Mouse (Mus musculus) testis, adult 2 months (tissue): ENCODE measurements around the gene Hivep2. TPM values are rescaled to one million over a fixed set of nuclear protein-coding genes. Genes with fewer than 3 reads are reported as not detected.

Experiments
- H3K27ac ChIP-seq: fragments of 200-500 bp; 2 replicates; pipeline ENCODE4 v1.5.1; 2012; ENCODE audit warnings: low read depth, low read length; ENCODE audit not compliant: control insufficient read depth, insufficient read depth
- H3K27me3 ChIP-seq: fragments of 200-500 bp; 2 replicates; pipeline ENCODE4 v1.6.1; 2012; ENCODE audit warnings: mild to moderate bottlenecking, low read length, moderate library complexity; ENCODE audit not compliant: control insufficient read depth, insufficient read depth
- H3K36me3 ChIP-seq: fragments of 200-500 bp; 2 replicates; pipeline ENCODE4 v1.6.1; 2012; ENCODE audit warnings: mild to moderate bottlenecking, low read length; ENCODE audit not compliant: control insufficient read depth, insufficient read depth
- H3K4me1 ChIP-seq: fragments of 200-500 bp; 2 replicates; pipeline ENCODE4 v1.6.1; 2012; ENCODE audit warnings: low read length; ENCODE audit not compliant: control insufficient read depth, insufficient read depth
- H3K4me3 ChIP-seq: fragments of 200-500 bp; 2 replicates; pipeline ENCODE4 v1.5.1; 2012; ENCODE audit warnings: low read depth, mild to moderate bottlenecking, low read length, moderate library complexity, mixed read lengths; ENCODE audit not compliant: control insufficient read depth
- CTCF ChIP-seq: fragments of 200-500 bp; IDR thresholded peaks from 2 replicates; pipeline ENCODE4 v1.5.1; 2012; ENCODE audit warnings: low read depth, mild to moderate bottlenecking, inconsistent platforms, low read length, moderate library complexity; ENCODE audit not compliant: control insufficient read depth, insufficient read depth, insufficient replicate concordance
- POLR2A ChIP-seq: fragments of 200-500 bp; IDR thresholded peaks from 2 replicates; pipeline ENCODE4 v1.6.1; 2012; ENCODE audit warnings: low read depth, mild to moderate bottlenecking, inconsistent platforms, low read length, moderate library complexity; ENCODE audit not compliant: control insufficient read depth
- polyA plus RNA-seq: library from polyadenylated mRNA; depleted of rRNA; stranded (reverse); fragments of >200 nt; gene quantifications from 2 replicates; pipeline ENCODE4 v1.2.3, GENCODE M21; 2012

Gene Hivep2
- polyA plus RNA-seq, 1 experiment = 0.88 TPM

- Histone ChIP-seq H3K27ac (no peak overlapping the region), H3K4me3 (no peak overlapping the region), H3K36me3 (no peaks in the 10 kb centered on the region), H3K4me1 (no peaks in the 10 kb centered on the region; the same call in 1 of the 2 replicates), H3K27me3 (no peaks in the 10 kb centered on the region)
- TF ChIP-seq CTCF (no peak), POLR2A (no peak)
Measured at GRCm38 (mm10) chr10:13974472-13974871, 8.6 kb downstream of the Hivep2 start.

GRCm38 (mm10) chr10:13975861-13976260 lies 10.0 kb downstream of the Hivep2 start:
- TF ChIP-seq POLR2A = no peak
- no peak for TF ChIP-seq CTCF
- no peaks in the 10 kb centered on the region for H3K27me3 ChIP-seq
- no peak overlapping the region for H3K4me3 ChIP-seq
- no peaks in the 10 kb centered on the region for H3K36me3 ChIP-seq
- no peaks in the 10 kb centered on the region; the same call in 1 of the 2 replicates for H3K4me1 ChIP-seq
- H3K27ac ChIP-seq = no peak overlapping the region

GRCm38 (mm10) chr10:13976267-13976666 lies 10.4 kb downstream of the Hivep2 start:
- TF ChIP-seq CTCF (no peak), POLR2A (no peak)
- H3K4me3 ChIP-seq = no peak overlapping the region
- no peak overlapping the region for H3K27ac ChIP-seq
- H3K27me3 ChIP-seq = no peaks in the 10 kb centered on the region
- no peaks in the 10 kb centered on the region; the same call in 1 of the 2 replicates for H3K4me1 ChIP-seq
- H3K36me3 ChIP-seq = no peaks in the 10 kb centered on the region

- Histone ChIP-seq H3K27ac (no peak overlapping the region; the same call in 1 of the 2 replicates), H3K4me1 (peaks cover 4% of the 10 kb centered on the region), H3K27me3 (no peaks in the 10 kb centered on the region), H3K4me3 (no peak overlapping the region), H3K36me3 (no peaks in the 10 kb centered on the region)
- no peak for TF ChIP-seq POLR2A
- TF ChIP-seq CTCF = no peak
Measured at GRCm38 (mm10) chr10:13982271-13982670, 16.4 kb downstream of the Hivep2 start.

GRCm38 (mm10) chr10:13982769-13983381 lies 17.0 kb downstream of the Hivep2 start:
- H3K4me1 ChIP-seq = peaks cover 4% of the 10 kb centered on the region
- no peaks in the 10 kb centered on the region for H3K27me3 ChIP-seq
- H3K27ac ChIP-seq = peak overlapping the region; percentile 65
- H3K4me3 ChIP-seq = peak overlapping the region; percentile 86
- TF ChIP-seq CTCF = no peak
- peak; percentile 52 for TF ChIP-seq POLR2A
- no peaks in the 10 kb centered on the region for H3K36me3 ChIP-seq

- peaks cover 4% of the 10 kb centered on the region for H3K4me1 ChIP-seq
- H3K36me3 ChIP-seq = no peaks in the 10 kb centered on the region
- no peak overlapping the region for H3K27ac ChIP-seq
- H3K27me3 ChIP-seq = no peaks in the 10 kb centered on the region
- no peak for TF ChIP-seq POLR2A
- TF ChIP-seq CTCF = no peak
- H3K4me3 ChIP-seq = no peak overlapping the region
Measured at GRCm38 (mm10) chr10:13983631-13984030, 17.8 kb downstream of the Hivep2 start.

- Histone ChIP-seq H3K4me3 (no peak overlapping the region), H3K36me3 (no peaks in the 10 kb centered on the region), H3K27me3 (no peaks in the 10 kb centered on the region), H3K4me1 (peaks cover 4% of the 10 kb centered on the region), H3K27ac (no peak overlapping the region)
- TF ChIP-seq POLR2A = no peak
- no peak for TF ChIP-seq CTCF
Measured at GRCm38 (mm10) chr10:13984233-13984632, 18.4 kb downstream of the Hivep2 start.

GRCm38 (mm10) chr10:13986539-13986938 lies 20.7 kb downstream of the Hivep2 start:
- Histone ChIP-seq H3K27me3 (no peaks in the 10 kb centered on the region), H3K27ac (no peak overlapping the region), H3K4me3 (no peak overlapping the region), H3K4me1 (peaks cover 4% of the 10 kb centered on the region), H3K36me3 (no peaks in the 10 kb centered on the region)
- TF ChIP-seq CTCF = no peak
- TF ChIP-seq POLR2A = no peak
